Mouse (Mus musculus) adrenal gland, postnatal 10 days (tissue): Measurements from ENCODE around the gene Dusp11. TPM values are rescaled to one million over a fixed set of nuclear protein-coding genes. Genes with fewer than 3 reads are reported as not detected.

ENCODE experiments used
- DNase-seq: peaks from one replicate; pipeline ENCODE4 v3.0.0; 2021; ENCODE audit warnings: mixed read lengths
- total RNA-seq, 2 experiments: library from RNA; stranded (reverse); gene quantifications; 2 replicates each; pipeline ENCODE4 v1.2.3; 2021

The Dusp11 gene
- total RNA-seq, 2 experiments from 2014 or later: 83.7 to 91.8 TPM

DNA sequence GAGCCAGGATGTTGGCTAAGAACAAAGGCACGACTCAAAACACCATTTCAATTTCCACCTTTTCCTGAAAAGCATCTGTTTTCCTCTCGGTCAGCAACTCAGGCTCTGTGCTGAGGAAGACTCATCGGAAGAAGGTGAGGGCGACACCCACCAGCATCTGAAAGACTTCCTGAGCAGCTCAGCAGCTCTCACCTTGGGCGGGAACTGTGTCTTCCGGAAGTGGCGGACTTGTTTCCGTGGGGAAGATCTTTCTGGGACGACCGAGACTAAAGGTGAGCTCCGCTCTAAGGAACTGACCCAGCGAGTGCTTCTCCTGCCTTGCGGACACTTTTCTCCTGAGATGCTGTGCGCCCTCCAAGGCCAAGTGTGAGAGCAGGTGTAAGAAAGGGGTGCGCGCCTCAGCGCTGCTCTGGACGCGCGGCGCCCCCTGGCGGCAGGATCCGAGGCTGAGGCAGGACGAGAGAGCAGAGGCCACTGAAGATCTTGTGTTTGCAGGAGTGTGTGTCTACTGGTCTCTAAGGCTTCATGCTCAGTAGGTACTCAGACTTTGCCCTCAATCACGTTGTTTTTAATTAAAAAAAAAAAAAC lies 66.3 kb downstream of the Dusp11 start:
- peak; percentile 35 for DNase-seq

Other genes starting within 250 kb of the Dusp11 start
- under 1 TPM; 0.67 to 0.75 TPM for gene Nat8f7, start 248.5 kb downstream of the Dusp11 start, total RNA-seq
- not detected for gene Nat8f3, start 195.9 kb downstream of the Dusp11 start, total RNA-seq
- under 1 TPM; 0.21 to 0.33 TPM for gene Nat8f6, start 140.7 kb downstream of the Dusp11 start, total RNA-seq
- gene Nat8f5, start 140.7 kb downstream of the Dusp11 start, total RNA-seq: under 1 TPM; 0.27 to 0.91 TPM
- gene Nat8, start 129.6 kb downstream of the Dusp11 start, total RNA-seq: 1 to 10 TPM in 1 of 2 experiments, under 1 TPM in 1; 0.90 to 1.1 TPM
- under 1 TPM; 0.63 to 0.88 TPM for gene Nat8f2, start 92.5 kb downstream of the Dusp11 start, total RNA-seq
- gene Nat8f4, start 56.8 kb downstream of the Dusp11 start, total RNA-seq: 1 to 10 TPM; 6.1 to 9.9 TPM
- gene Tprkb, start 49.8 kb downstream of the Dusp11 start, total RNA-seq: 10 to 100 TPM; 36.5 to 48.1 TPM
- 10 to 100 TPM; 21.7 to 24.6 TPM for gene Nat8f1, start 46.0 kb downstream of the Dusp11 start, total RNA-seq
- not detected for gene Figla, start 54.5 kb upstream of the Dusp11 start, total RNA-seq
- 10 to 100 TPM in 1 of 2 experiments, 1 to 10 TPM in 1; 5.3 to 11.8 TPM for gene Add2, start 67.0 kb upstream of the Dusp11 start, total RNA-seq
- gene Tgfa, start 233.6 kb upstream of the Dusp11 start, total RNA-seq: 1 to 10 TPM; 8.1 to 9.0 TPM